Mouse (Mus musculus) brain, embryonic 18.5 days (tissue): ENCODE results near the gene Clec4a4.
"Not testable (repeated sequence)": the region's sequence is repeated elsewhere in the genome, so short reads cannot be mapped to it uniquely, and the experiment has no call there.

Experiments
- DNase-seq: peaks from one replicate; pipeline ENCODE4 v3.0.0-alpha.2; 2012; ENCODE audit warnings: low read depth, low spot score

Gene Clec4a4

DNA sequence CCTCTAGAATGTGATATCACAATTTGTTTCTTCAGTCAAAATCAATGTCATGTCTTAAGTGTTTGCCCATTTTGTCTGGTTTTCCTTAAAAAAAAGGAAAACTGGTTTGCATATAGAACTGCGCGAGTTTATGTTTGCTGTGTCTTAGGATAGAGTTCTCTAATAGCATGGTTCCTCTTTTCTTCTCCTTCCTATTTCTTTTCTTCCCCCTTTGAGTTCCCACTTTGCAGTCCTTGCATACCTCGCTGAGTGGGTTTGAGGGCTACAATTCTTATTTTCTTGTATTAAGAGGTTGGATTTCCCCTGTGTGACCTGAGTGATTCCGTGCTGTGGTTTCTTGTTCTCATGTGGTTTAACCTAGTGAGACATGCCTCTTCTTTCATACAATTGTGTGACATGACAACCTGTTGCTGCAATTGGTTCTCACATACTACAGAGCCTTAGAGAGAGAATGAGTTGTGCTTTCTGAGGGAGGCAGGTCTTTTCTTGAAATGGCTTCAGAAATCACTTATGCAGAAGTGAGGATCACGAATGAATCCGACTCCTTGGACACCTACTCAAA lies at the start of gene Clec4a4:
Gene Clec4a4 (plus strand): TSS at position 492 of the 562 bp plus-strand sequence.
- DNase-seq = no peak

DNA sequence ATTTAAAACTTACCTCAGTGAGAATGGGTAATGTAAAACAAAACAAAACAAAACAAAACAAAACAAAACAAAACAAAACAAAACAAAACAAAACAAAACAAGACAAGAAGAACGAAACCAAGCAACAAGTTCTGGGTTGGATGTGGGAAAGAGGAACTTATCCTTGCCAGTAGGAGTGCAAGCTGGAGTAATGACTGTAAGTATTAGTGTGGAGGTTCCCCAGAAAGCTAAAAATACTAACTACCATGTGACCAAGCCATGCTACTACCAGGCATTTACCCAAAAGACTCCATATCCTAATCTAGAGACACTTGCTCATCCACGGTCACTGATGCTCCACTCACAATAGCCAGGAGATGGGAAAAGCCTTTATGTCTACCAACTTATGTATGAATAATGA lies 43.4 kb upstream of the Clec4a4 start:
- DNase-seq = no peak

DNA sequence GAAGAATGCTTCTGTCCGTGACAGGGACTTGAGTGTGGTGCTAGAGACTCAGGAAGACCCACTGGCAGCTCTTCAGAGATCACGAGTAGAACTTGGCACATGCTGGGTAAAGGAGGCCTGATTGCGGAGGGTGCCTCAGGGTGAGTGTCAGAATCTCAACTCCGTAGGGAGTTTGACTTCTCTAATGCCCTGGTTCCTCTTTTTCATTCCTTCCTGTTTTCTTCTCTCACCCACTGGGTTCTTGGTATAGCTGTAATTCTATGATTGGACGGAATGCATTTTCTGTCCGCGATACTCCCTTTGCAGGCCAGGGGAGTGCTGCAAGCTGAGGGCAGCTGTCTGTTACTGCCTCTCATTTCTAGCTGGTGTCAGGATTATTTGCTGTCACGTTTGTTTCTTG lies 37.8 kb upstream of the Clec4a4 start, which contains the start of gene Clec4a3:
Gene Clec4a3 (plus strand): TSS at position 115 of the 400 bp plus-strand sequence.
- no peak for DNase-seq

- no peak for DNase-seq
Observed at GRCm38 (mm10) chr6:122964562-122964961, 25.6 kb upstream of the Clec4a4 start.

DNA sequence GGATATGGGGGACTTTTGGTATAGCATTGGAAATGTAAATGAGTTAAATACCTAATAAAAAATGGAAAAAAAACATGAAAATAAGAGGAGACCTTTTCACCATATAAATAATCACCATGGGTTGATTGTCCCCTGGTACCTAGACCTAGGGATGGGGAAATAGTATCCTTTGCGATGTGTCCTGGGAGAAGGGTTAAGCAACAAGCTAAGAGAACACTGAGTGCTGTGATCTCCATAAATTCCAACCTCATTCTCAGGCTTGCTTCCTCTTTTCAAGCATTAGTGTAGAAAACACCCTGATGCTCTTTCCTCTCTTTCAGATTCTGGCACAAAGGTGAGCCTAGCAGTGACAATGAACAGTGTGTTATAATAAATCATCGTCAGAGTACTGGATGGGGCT lies 21.1 kb upstream of the Clec4a4 start:
- DNase-seq = no peak

DNA sequence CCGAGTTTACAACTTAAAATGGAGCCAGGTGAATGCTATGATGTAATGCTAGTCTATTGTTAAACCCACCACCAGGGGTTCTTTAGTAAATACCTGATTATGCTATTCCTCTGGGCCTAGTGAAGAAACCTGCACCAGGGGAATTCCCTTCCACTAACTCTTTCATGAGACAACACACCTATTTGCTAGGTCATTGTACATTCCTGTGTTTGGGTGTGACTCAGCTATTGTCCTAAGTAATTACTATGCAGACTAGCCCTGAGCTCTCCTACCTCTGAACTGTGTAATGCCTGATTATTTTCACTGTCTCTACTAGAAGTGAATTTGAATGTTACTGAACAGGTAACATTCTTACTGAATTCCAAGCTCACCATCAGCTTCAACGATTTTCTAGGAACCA lies 14.5 kb downstream of the Clec4a4 start:
- not testable (repeated sequence) for DNase-seq

DNA sequence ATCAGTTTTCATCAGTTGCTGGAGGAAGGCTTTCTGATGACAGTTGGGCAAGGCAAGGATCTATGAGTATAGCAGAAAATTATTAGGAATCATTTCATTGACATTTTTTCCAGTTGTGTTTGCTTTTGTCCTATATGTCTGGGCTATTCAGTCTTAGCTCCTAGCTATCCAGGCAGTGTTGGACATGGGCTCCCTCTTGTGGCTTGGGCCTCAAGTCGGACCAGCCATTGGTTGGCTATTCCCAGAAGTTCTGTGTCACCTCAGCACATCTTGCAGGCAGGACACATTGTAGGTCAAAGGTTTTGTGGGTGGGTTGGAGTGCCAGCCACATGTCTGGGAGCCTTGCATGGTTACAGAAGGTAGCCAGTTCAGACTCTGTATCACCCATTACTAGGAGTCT lies 15.4 kb downstream of the Clec4a4 start:
- DNase-seq = no peak

GRCm38 (mm10) chr6:123049742-123050372 lies 59.7 kb downstream of the Clec4a4 start, which contains the start of gene Clec4b1:
Gene Clec4b1 (plus strand): TSS chr6:123049962.
- DNase-seq = no peak
